Comparison of ENCODE assay signal across 21 mouse cellular contexts in genomic region chr16:6232966-6233365, GRCm38 (mm10).
"Had no signal": no experiment of that assay in that cellular context is flagged by ENCODE, and none has a peak within 500 bp of the region (broad histone marks: within the 10 kb centered on the region; RNA-seq: fewer than 3 reads in every experiment).

No protein-coding gene starts in this region.

- ATAC-seq: forebrain, embryonic 13.5 days; forebrain, embryonic 14.5 days; forebrain, embryonic 15.5 days; forebrain, embryonic 16.5 days; forebrain, postnatal 0 days had no signal

- DNase-seq: cerebellum, adult 8-10 months; cerebellum, adult 9-10 months; cerebellum, adult 9-11 months; cerebellum, postnatal 10 days; cerebellum, postnatal 14 days; cerebellum, postnatal 25 days; cerebellum, postnatal 36 days; embryo, embryonic 11 days; forebrain, postnatal 0 days; gastrocnemius, adult 2 months; gastrocnemius, postnatal 10 days; gastrocnemius, postnatal 14 days; gastrocnemius, postnatal 25 days; gastrocnemius, postnatal 36 days; heart, adult 11 months; heart, adult 18-20 months; heart, adult 2 months had no signal
